Mouse (Mus musculus) heart, embryonic 15.5 days (tissue): ENCODE data around the gene Iqcd. TPM values are rescaled to one million over a fixed set of nuclear protein-coding genes. Genes with fewer than 3 reads are reported as not detected.

Source experiments
- ATAC-seq: fragments of 200-750 bp; cut with Nextera tagmentation; replicated peaks from 2 replicates; pipeline ENCODE4 v1.8.0; 2017; ENCODE audit warnings: low read depth, moderate TSS enrichment; ENCODE audit not compliant: insufficient number of reproducible peaks, insufficient read depth, low FRiP score
- H3K27ac ChIP-seq: fragments of 300-500 bp; sonication (generic); 2 replicates; pipeline ENCODE4 v1.5.1; 2015; ENCODE audit warnings: mild to moderate bottlenecking, inconsistent platforms
- H3K27me3 ChIP-seq: fragments of 300-500 bp; sonication (generic); 2 replicates; pipeline ENCODE4 v1.6.1; 2015; ENCODE audit warnings: inconsistent platforms
- H3K36me3 ChIP-seq: fragments of 300-500 bp; sonication (generic); 2 replicates; pipeline ENCODE4 v1.6.1; 2015; ENCODE audit warnings: mild to moderate bottlenecking, inconsistent platforms
- H3K4me1 ChIP-seq: fragments of 300-500 bp; sonication (generic); replicated peaks from 2 replicates; pipeline ENCODE4 v1.6.1; 2015; ENCODE audit warnings: inconsistent platforms
- H3K4me2 ChIP-seq: fragments of 300-500 bp; sonication (generic); 2 replicates; pipeline ENCODE4 v1.6.1; 2015; ENCODE audit warnings: inconsistent platforms, mild to moderate bottlenecking, moderate library complexity
- H3K4me3 ChIP-seq: fragments of 300-500 bp; sonication (generic); 2 replicates; pipeline ENCODE4 v1.5.1; 2015; ENCODE audit warnings: mild to moderate bottlenecking, inconsistent platforms
- H3K9ac ChIP-seq: fragments of 300-500 bp; sonication (generic); 2 replicates; pipeline ENCODE4 v1.6.1; 2015; ENCODE audit warnings: mild to moderate bottlenecking, inconsistent platforms
- H3K9me3 ChIP-seq: fragments of 300-500 bp; sonication (generic); replicated peaks from 2 replicates; pipeline ENCODE4 v1.6.1; 2016; ENCODE audit warnings: inconsistent platforms
- WGBS: fragments of 180-500 bp; shearing (Covaris S2); methylation state at CpG from one replicate; pipeline ENCODE4 v1.1.7; 2015; ENCODE audit warnings: mixed read lengths; 5-methylcytosine and 5-hydroxymethylcytosine counted together
- polyA plus RNA-seq: library from polyadenylated mRNA; unstranded; fragments of >200 nt; fragmentation: Nextera tagmentation; extraction: Ambion mirVana; gene quantifications from 2 replicates; pipeline ENCODE4 v1.2.1, GENCODE M21; 2015

Iqcd gene
- polyA plus RNA-seq, 1 experiment from 2014 or later, result 0.19 TPM

DNA sequence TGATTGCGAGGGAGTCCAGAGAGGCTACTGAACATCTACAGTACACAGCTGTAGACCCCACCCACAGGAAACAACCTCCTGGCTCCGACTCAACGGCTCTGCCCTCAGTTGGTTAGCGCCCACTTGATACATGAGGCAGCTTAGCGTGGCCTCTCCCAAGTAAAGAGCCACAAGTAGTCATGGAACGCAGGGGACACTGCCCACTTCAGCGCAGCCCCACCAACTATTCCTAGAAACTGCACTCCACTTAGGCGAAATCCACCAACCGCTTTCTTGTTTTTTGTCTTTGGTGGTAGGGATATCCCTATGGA, 1.2 kb upstream of the Iqcd start:
- Histone ChIP-seq H3K27me3 (no peaks in the 10 kb centered on the region), H3K36me3 (peaks cover 5% of the 10 kb centered on the region; the same call in 1 of the 2 replicates), H3K27ac (peak overlapping the region; percentile 81), H3K4me3 (peak overlapping the region; percentile 91), H3K9ac (peak overlapping the region; percentile 86; the same call in 1 of the 2 replicates), H3K4me2 (peak overlapping the region; percentile 97), H3K9me3 (no peaks in the 10 kb centered on the region), H3K4me1 (peaks cover 28% of the 10 kb centered on the region)
- no peak for ATAC-seq
- 18% methylated on average over 9 of the region's 9 CpGs for WGBS

GRCm38 (mm10) chr5:120587940-120588568, 762 bp upstream of the Iqcd start:
- Histone ChIP-seq H3K9ac (peak overlapping the region; percentile 86), H3K9me3 (no peaks in the 10 kb centered on the region), H3K36me3 (peaks cover 5% of the 10 kb centered on the region; the same call in 1 of the 2 replicates), H3K27me3 (no peaks in the 10 kb centered on the region), H3K4me2 (peak overlapping the region; percentile 97), H3K4me3 (peak overlapping the region; percentile 91), H3K4me1 (peaks cover 28% of the 10 kb centered on the region), H3K27ac (peak overlapping the region; percentile 81)
- no peak; the same call in 1 of the 2 replicates for ATAC-seq
- WGBS, result 3% methylated on average over 29 of the region's 29 CpGs

DNA sequence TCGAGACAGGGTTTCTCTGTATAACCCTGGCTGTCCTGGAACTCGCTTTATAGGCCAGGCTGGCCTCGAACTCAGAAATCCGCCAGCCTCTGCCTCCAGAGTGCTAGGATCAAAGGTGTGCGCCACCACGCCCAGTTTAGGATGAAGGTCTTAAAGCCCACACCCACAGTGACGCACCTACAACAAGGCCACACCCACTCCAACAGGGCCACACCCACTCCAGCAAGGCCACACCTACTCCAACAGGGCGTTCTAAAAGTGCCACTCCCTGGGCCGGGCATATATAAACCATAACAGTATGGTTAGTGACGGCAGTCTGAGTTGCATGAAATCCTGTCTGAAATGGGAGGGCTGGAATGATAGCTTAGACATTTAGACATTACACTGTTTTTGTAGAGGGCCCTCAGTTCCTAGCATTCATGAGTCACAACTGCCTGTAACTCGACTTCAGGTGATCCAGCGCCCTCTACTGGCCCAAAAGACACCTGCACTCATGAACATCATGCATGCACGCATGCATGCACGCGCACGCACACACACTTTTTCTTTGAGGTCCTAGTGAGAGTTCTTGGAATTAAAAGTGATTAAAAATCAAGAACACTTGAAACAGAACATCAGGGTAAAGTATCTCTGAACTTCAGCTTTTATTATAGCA, 1.7 kb downstream of the Iqcd start:
- WGBS, result 70% methylated on average over 16 of the region's 16 CpGs
- no peak overlapping the region for H3K9ac ChIP-seq
- H3K4me3 ChIP-seq, result no peak overlapping the region
- H3K4me1 ChIP-seq, result peaks cover 28% of the 10 kb centered on the region
- H3K27me3 ChIP-seq, result no peaks in the 10 kb centered on the region
- no peak for ATAC-seq
- H3K36me3 ChIP-seq, result no peaks in the 10 kb centered on the region
- no peak overlapping the region for H3K27ac ChIP-seq
- H3K9me3 ChIP-seq, result no peaks in the 10 kb centered on the region
- no peak overlapping the region for H3K4me2 ChIP-seq

DNA sequence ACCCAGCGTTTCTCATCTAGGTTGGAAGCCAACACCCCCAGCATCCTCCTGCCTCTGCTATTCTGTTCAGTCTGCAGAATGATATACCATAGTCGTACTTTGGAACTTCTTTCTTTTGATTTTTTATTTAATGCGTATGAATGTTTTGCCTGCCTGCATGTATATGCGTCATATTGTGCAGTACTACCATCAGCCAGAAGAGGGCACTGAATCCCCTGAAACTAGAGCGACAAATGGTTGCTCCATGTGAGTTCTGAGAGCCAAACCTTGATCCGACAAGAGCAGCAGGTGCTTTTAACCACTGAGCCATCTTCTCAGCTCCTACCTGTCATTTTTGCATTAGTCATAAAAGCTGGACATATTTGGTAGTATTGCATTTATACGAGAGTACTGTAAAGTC, 3.3 kb downstream of the Iqcd start:
- Histone ChIP-seq H3K4me1 (peaks cover 16% of the 10 kb centered on the region), H3K27me3 (peaks cover 4% of the 10 kb centered on the region; the same call in 1 of the 2 replicates), H3K4me2 (no peak overlapping the region), H3K9me3 (no peaks in the 10 kb centered on the region), H3K9ac (no peak overlapping the region), H3K4me3 (no peak overlapping the region), H3K36me3 (no peaks in the 10 kb centered on the region), H3K27ac (no peak overlapping the region)
- ATAC-seq, result no peak
- 62% methylated on average over 7 of the region's 7 CpGs for WGBS

DNA sequence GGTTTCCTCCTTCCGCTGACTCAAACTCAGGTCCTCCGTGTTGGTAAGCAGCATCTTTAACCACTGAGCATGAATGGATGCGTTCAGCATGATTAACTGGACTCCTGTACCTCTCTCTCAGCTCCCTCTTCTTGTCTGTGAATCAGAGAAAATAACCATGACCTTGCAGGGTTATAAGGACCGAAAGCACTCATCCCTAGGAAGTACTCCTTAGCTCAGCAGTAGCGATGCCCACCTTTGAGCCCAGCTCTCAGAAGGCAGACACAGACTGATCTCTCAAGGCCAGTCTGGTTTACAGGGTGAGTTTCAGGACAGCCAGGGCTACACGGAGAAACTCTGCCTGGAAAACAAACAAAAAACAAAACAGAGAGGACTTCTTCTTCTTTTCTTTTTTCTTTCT, 5.7 kb downstream of the Iqcd start:
- Histone ChIP-seq H3K4me2 (no peak overlapping the region), H3K27ac (no peak overlapping the region), H3K27me3 (peaks cover 6% of the 10 kb centered on the region; the same call in 1 of the 2 replicates), H3K4me1 (no peaks in the 10 kb centered on the region), H3K9me3 (no peaks in the 10 kb centered on the region), H3K36me3 (no peaks in the 10 kb centered on the region), H3K4me3 (no peak overlapping the region), H3K9ac (no peak overlapping the region)
- 86% methylated on average over 6 of the region's 6 CpGs for WGBS
- ATAC-seq, result no peak

- Histone ChIP-seq H3K4me2 (no peak overlapping the region), H3K4me3 (no peak overlapping the region), H3K27ac (no peak overlapping the region), H3K36me3 (no peaks in the 10 kb centered on the region), H3K4me1 (peaks cover 13% of the 10 kb centered on the region), H3K9ac (no peak overlapping the region), H3K27me3 (peaks cover 10% of the 10 kb centered on the region; the same call in 1 of the 2 replicates), H3K9me3 (no peaks in the 10 kb centered on the region)
- 71% methylated on average over 6 of the region's 6 CpGs for WGBS
- ATAC-seq, result no peak
Observed at GRCm38 (mm10) chr5:120599625-120600024, 10.8 kb downstream of the Iqcd start.

GRCm38 (mm10) chr5:120600946-120601668, 12.3 kb downstream of the Iqcd start:
- no peak overlapping the region for H3K4me3 ChIP-seq
- WGBS, result 36% methylated on average over 11 of the region's 11 CpGs
- peaks cover 18% of the 10 kb centered on the region for H3K4me1 ChIP-seq
- no peak overlapping the region for H3K4me2 ChIP-seq
- ATAC-seq, result no peak
- no peaks in the 10 kb centered on the region for H3K9me3 ChIP-seq
- no peak overlapping the region for H3K9ac ChIP-seq
- H3K27me3 ChIP-seq, result peaks cover 10% of the 10 kb centered on the region; the same call in 1 of the 2 replicates
- H3K36me3 ChIP-seq, result no peaks in the 10 kb centered on the region
- no peak overlapping the region for H3K27ac ChIP-seq

DNA sequence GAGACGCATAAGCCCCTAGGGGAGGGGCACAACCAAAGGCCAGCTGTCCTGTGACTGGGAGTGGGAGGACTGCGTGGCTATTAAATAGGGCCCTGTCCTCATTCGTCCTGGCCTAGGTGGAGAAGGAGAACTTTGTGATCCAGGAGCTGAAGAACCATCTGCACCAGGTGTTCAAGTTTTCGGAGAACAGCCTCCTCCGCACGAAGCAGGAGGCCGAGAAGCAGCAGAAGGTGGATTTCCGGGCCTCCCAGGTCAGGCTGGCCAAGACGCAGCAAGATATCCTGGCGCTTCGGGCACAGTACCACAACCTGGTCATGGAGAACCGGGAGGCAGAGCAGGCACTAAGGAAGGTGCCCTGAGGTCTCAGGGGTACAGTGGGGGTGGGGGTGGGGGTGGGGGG, 13.4 kb downstream of the Iqcd start:
- Histone ChIP-seq H3K4me1 (peaks cover 18% of the 10 kb centered on the region), H3K27me3 (peaks cover 5% of the 10 kb centered on the region; the same call in 1 of the 2 replicates), H3K9ac (no peak overlapping the region), H3K4me2 (no peak overlapping the region), H3K9me3 (no peaks in the 10 kb centered on the region), H3K36me3 (no peaks in the 10 kb centered on the region), H3K4me3 (no peak overlapping the region), H3K27ac (no peak overlapping the region)
- no peak for ATAC-seq
- 93% methylated on average over 12 of the region's 12 CpGs for WGBS

DNA sequence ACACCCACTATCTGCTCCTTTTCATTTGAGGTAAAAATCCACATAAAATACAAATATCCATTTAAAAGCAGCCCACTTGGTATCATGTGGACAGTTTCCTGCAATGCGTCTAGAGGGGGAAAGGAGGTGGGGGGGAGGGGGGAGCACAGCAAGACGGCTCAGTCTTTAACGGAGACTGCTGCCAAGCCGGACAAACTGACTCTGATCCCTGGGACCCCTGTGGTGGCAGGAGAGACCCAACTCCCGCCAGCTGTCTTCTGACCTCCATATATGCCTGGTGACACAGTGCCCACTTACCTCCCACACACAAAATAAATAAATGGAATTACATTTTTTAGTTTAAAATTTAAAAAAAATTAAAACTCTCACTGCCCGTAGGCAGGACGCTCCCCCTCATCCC, 14.7 kb downstream of the Iqcd start:
- H3K27me3 ChIP-seq, result peaks cover 5% of the 10 kb centered on the region; the same call in 1 of the 2 replicates
- WGBS, result 70% methylated on average over 7 of the region's 7 CpGs

DNA sequence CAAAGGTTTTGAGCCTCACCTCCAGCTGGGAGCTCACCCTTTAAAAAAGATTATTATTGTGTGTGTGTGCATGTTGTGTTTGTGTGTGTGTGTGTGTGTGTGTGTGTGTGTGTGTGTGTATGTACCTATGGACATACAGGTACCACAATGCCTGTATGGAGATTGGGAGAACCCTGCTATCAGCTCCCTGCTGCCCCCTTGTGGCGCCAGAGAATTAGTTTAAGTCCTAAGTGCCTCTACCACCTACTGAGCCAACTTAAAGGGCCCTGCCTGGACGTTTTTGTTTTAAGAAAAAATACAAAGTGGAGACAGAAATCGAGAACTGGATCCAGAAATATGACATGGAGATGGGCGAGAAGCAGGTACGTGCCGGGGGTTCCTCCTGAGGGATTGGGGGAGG, 16.0 kb downstream of the Iqcd start:
- Histone ChIP-seq H3K27ac (no peak overlapping the region), H3K36me3 (no peaks in the 10 kb centered on the region), H3K4me1 (peaks cover 18% of the 10 kb centered on the region), H3K9ac (no peak overlapping the region), H3K4me3 (peak overlapping the region; percentile 41), H3K4me2 (peak overlapping the region; percentile 58), H3K27me3 (0 out of 2 replicates have a peak, but pooled peaks cover 5% of the 10 kb centered on the region), H3K9me3 (no peaks in the 10 kb centered on the region)
- ATAC-seq, result no peak
- WGBS, result 3% methylated on average over 6 of the region's 6 CpGs

More for the DNA sequence above, 14.7 kb downstream of the Iqcd start:
- no peak for ATAC-seq
- Histone ChIP-seq H3K4me3 (no peak overlapping the region), H3K36me3 (no peaks in the 10 kb centered on the region), H3K4me1 (peaks cover 18% of the 10 kb centered on the region), H3K27ac (no peak overlapping the region), H3K4me2 (no peak overlapping the region), H3K9me3 (no peaks in the 10 kb centered on the region), H3K9ac (no peak overlapping the region)

- peaks cover 17% of the 10 kb centered on the region for H3K4me1 ChIP-seq
- 2% methylated on average over 10 of the region's 10 CpGs for WGBS
- no peak overlapping the region for H3K9ac ChIP-seq
- H3K4me3 ChIP-seq, result peak overlapping the region; percentile 41
- H3K9me3 ChIP-seq, result no peaks in the 10 kb centered on the region
- H3K27me3 ChIP-seq, result 0 out of 2 replicates have a peak, but pooled peaks cover 3% of the 10 kb centered on the region
- H3K36me3 ChIP-seq, result no peaks in the 10 kb centered on the region
- 0 out of 2 replicates have a peak, but pooled peaks have one; percentile 5 for ATAC-seq
- no peak overlapping the region for H3K27ac ChIP-seq
- peak overlapping the region; percentile 58 for H3K4me2 ChIP-seq
Observed at GRCm38 (mm10) chr5:120605241-120605661, 16.4 kb downstream of the Iqcd start.
